Mouse (Mus musculus): ENCODE results near the gene Cnpy1.

Cnpy1 gene

DNA sequence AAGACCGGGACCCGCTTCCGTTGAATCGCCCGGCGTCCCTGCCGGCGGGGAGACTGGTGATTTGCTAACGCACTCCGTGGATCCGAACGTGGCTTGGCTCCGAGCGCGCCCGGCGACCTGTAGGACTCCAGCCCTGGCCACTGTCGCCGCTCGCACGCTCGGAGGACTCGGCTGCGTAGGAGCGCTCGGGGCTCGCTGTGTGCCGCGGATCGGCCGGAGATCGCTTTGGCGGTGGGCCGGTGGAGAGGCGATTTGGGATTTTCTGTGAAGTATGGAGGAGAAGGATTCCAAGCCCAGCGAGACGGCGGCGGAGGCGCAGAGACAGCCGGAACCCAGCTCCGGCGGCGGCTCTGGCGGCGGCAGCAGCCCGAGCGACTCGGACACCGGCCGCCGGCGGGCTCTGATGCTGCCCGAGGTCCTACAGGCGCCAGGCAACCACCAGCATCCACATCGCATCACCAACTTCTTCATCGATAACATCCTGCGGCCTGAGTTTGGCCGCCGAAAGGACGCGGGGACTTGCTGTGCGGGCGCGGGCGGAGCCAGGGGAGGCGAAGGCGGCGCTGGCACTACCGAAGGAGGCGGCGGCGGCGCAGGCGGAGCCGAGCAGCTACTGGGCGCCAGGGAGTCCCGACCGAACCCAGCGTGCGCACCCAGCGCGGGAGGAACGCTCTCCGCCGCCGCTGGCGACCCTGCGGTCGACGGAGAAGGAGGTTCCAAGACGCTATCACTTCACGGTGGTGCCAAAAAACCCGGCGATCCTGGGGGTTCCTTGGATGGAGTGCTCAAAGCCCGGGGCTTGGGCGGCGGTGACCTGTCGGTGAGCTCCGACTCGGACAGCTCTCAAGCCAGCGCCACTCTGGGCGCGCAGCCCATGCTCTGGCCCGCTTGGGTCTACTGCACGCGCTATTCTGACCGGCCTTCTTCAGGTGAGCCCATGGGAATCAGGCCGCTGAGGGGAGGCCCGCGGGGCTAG is 79.1 kb downstream of the Cnpy1 start:
- in situ Hi-C loops (cut with MboI, MseI): no loop called here

DNA sequence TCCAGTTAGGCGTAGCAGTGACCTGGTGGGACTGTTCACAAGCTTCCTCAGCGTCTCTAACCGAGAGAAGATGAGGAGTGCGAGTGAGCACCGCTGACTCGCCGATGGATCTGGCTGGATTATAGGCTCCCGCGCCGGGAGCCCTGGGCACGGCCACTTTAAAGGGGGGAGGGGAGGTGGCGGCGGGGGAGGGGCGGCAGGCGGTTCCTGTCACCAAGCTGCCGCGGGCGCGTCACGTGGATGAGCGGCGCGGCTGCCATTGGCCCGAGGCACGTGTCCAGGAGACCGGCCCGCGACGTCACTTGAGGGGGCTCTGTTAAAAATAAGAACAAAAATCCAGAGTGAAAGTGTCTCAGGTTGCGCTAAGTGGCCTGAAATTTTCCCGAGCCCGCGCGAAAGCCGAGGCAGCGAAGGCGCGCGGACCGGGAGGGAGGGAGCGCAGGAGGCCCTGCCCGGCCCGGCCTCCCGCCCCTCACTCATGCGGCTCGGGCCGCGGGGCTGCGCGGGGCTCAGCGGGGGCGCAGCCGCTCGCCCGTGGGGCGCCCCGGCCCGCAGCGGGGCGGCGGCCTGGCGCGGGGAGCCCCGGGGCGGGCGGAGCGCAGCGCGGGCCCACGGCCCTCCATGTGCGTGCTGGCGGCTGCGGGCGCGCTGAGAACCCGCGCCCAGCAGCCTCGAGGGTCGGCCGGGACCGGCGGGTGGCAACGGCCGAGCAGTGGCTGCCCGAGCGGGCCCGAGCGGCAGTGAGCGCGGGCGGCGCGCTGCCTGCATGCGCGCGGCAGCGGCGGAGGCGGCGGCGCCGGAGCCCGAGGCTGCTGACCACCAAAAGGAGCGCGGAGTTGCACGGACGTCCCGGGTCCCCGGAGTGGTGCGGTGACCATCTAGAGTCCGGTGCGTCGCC is 80.0 kb downstream of the Cnpy1 start, which contains the start of gene En2:
TSS of gene En2 (plus strand) at position 337 of the 898 bp plus-strand sequence.
- in situ Hi-C loops (cut with MboI, MseI): no loop called here

DNA sequence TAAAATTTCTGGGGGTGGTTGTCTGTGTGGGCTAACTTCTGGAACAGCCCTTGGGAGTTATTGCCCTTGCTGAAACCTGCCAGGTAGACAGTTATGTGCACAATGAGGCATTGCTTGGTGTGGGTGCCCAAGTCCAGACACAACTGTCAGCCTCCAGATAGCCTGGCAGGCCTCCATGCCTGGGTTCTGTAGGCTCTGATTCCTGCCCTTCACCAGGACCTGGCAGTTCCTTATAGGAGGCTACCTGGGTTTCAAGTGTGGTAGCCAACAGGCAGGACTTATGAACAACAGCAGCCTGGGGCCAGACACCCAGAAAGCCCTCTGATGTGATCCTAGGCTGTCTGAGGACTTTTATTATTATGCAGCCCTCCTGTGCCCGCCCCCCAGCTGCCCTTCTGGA is 81.7 kb downstream of the Cnpy1 start:
- in situ Hi-C loops (cut with MboI, MseI): no loop called here

DNA sequence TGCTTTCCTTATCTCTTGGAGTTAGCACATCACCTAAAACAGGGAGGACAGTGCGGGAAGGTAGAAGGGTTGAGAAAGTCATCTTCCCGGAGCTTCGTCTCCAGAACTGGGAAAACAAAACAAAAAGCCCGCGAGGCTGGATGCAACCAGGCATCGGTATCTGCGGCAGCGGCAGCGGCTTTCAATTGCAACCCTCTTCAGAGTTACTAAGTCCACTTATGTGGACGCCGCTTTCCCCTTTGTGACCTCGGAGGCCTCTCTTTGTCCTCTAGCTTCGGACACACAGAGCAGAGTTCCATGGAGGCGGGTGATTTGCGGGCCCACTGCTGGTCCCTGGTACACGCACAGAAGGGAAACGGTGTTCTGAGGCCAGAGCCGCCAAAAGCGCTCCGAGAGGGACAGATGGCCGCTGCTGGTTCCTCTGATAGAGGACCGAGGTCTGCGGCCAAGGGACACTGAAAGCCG is 83.6 kb downstream of the Cnpy1 start:
- in situ Hi-C loops (cut with MboI, MseI): no loop called here

DNA sequence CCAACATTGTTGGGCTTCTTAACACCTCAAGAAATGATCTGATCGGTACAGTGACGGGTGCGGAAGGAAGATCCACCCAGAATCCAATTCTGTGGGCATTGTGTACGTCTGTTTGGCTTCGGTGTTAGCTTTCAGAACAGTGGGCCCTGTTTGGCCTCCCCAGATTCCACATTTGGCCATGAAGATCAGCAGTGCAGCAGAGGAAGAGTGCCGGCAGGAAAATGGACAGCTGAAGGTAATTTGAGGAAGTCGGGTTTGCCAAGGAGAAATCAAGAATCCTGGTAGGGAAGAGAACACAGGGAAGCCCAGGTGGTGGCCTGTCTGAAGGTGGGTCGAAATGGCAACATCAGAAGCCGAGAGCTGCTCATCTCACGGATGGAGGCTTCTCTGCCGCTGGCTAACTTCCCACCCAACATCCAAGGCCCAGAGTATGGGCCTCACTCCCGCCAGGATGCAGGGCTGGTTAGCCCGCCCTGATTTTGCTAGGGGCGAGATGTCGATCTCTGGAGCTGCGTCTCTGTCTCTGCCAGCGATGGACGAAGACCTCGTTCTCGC is 84.1 kb downstream of the Cnpy1 start:
- in situ Hi-C loops (cut with MboI, MseI): no loop called here

DNA sequence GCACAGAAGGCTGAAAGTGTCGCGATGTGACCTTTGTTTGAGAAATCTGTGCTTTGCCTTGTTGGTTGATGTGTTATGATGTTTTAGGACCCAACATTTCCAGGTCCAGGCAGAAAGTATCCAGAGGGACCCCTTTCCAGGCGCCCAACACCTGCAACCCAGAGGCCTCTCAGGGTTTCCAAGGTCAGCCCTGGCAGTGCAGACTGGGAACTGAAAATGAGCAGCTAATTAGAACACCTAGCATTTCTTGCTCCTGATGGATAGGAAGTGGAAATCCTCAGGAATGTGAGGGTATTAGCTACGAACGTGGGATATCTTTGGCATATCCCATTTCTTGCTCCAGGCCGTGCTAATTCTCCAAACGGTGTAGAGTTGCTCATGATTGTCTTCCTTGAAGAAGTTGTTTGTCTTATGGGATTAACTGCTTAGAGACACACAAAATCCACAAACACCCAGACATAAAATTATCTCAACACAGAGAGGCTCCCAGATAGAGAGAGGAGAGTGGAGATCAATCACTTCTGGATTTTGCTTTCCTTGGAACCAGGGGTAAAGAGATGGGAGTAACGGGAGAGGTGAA is 85.6 kb downstream of the Cnpy1 start:
- in situ Hi-C loops (cut with MboI, MseI): no loop called here

DNA sequence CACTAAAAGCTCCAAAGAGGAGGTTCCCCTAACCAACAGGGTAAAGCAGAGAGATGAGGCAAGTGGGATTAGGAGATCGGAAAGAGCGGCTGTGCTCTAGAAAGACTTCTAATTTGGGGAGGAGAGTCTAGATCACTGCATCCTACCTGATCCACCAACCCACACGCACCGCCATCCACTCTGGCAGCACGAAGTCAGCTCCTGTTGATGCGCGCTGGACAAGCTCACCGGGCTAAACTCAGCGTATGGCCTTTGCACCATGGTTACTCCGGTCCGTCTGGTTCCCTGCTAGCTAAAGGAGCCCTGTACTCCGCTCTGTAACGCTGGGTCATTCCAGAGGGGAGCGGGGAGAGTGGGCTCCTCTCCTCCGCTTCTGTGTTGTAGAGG is 86.5 kb downstream of the Cnpy1 start:
- in situ Hi-C loops (cut with MboI, MseI): no loop called here

DNA sequence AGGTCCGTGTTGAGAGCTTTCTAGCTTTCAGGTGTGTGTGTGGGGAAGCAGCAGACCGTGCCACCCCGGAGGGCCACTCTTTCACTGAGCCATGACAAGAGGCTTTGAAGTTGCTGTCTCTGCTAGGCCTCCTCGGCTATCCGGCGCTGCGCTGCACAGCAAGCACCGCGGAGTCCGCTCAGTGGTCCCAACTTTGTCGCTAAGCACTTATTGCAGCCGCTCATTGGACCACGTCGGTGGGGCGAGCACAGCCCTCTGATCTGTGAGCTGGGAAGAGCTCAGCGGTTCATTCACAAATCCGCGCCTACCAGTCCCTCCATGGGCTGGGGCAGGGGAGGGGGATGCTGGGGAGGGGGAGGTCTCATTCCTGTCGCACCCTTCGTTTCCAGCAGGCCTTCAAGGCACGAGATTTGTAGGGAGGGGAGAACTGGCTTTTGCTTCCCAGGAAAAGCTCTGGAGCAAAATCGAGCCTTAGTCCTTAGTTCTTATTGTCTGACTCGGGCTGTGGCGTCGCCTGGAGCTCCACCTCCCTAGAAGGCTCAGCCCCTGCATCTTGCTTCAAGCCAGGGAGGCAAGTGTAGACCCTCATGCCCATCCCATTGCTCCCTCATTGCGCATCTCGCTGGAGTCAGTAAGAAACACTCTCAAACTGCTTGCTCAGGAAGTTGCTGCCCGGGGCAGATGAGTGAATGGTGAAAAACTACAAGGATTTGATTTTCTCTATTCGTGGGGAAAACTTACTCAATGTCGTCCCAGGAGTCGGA is 87.1 kb downstream of the Cnpy1 start:
- in situ Hi-C loops (cut with MboI, MseI): no loop called here

DNA sequence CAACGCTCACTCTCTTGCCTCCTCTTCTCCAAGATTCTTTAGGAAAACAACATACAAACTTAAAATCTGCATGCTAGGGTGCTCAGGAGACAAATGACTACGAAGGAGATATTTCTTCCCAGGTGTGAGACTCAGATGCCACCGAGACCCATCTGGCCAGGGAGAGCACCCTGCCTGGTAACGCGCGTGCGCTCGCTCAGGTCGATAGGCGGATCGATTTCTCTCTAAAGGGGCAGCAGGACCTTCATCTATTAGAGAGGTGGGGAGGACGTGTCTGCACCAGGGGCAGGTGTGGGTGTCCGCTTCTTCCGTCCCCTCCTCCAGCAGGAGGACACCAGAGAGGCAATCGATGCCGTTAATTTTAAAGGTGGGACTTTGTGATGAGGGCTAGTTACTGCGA is 87.8 kb downstream of the Cnpy1 start:
- in situ Hi-C loops (cut with MboI, MseI): no loop called here

DNA sequence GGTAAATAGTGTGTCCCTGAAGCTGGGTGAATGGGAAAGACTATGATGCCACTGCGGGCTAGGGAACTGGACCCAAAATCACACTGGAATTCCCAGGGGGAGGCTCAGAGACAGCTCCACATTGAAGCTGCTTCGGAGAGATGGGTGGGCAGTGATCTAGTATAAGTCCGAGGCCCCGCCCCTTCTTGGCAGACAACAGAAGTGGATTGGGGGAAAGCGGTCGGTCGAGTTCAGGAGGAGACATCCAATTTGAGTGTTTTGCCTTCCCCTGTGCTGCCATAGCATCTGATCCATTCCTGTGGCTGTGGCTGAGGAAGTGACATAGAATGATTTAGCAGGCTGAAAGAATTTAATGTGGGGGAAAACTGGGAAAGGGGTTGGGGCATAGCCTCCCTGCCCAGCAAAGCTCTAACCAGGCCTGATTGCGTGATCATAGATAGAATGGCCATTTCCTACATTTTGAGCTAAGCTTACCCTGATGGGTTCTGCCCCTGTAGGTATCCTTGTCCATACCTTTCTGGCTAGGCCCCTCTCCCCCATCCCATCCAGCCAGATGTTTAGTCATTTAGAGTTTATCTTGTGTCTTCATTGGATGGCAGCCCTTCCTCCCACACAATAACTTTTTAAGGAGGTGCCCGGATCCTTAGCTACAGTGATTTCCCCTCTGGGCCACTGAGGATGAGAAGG is 88.4 kb downstream of the Cnpy1 start:
- in situ Hi-C loops (cut with MboI, MseI): no loop called here
